Mouse (Mus musculus) spleen, adult 2 months (tissue): Measurements from ENCODE around the gene Muc1.

Experiments
- CTCF ChIP-seq: fragments of 200-500 bp; IDR thresholded peaks from 2 replicates; pipeline ENCODE4 v1.5.1; 2011; ENCODE audit warnings: mild to moderate bottlenecking, inconsistent platforms; ENCODE audit not compliant: insufficient read depth, insufficient read length, insufficient replicate concordance; ENCODE audit errors: extremely low read depth
- POLR2A ChIP-seq: fragments of 200-500 bp; IDR thresholded peaks from 2 replicates; pipeline ENCODE4 v1.6.1; 2011; ENCODE audit warnings: low read depth, low read length, inconsistent platforms

DNA sequence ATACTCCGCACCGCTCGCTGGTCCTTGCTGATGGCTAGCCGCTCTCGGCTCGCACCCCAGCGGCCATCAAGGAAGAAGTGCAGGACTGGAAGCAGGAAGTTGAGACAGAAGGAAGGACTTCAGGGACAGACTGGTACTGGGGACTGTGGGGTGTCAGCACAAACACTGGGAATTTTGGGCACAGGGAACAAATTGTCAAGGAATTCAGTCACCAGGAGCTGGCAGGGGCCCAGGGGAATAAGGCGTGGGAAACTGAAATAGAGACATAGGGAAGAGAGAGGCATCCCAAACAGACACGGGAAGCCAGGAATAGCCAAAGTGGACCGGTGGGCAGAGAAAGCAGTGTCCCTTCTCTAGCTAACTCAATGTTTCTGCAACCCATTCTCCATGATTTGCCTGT is 7.7 kb downstream of the Muc1 start:
- TF ChIP-seq POLR2A (no peak), CTCF (no peak)
